Mouse (Mus musculus) urinary bladder, postnatal 0 days (tissue): ENCODE measurements around the gene Tmem222. TPM values are rescaled to one million over a fixed set of nuclear protein-coding genes. Genes with fewer than 3 reads are reported as not detected.

ENCODE experiments used
- polyA plus RNA-seq: library from polyadenylated mRNA; unstranded; fragments of >200 nt; fragmentation: Nextera tagmentation; extraction: Ambion mirVana; gene quantifications from 2 replicates; pipeline ENCODE4 v1.2.1, GENCODE M21; 2015

Gene Tmem222
- 62.5 and 67.5 TPM in 2 replicates for polyA plus RNA-seq

DNA sequence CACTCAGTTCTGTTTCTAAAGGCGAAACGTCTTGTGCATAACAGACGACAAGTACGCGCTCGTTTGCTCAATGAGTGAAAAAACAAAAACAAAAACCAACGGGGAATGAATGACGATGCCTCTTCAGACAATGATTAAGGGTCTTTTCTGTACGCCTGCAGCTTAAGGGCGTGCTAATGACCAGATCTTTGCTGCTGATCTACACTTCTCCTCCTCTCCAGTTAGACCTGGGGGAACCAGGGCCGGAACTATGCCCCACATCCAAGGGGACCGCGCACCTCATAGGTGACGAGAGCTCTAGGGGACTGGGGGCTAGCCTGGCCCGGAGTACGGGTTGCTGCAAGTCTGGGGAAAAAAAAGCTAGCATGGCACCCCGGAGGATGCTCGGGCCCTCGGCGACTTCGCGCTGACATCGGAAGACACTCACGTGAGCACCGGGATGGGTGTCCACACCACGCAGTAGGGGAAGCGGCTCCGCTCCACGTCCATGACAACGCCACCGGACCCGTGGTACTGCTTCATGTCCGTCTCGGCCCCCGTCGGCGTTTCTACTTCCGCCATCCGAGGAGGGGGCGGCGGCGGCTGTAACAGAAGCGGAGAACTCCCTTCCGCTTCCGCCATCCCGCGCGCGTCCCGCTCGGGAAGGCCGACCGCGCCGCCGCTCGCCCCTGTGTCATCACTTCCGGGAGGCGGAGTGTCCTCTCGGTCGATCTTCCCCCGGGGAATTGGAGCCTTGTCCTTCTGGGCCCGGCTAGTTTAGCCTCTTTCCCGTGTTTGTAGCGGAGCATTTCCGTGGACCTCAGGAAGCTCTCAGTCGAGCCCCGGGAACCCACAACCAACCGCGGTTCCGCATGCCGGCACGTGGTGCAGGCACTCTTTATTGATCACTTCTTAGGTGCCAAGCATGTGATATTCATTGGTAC lies at the start of gene Tmem222:
Tmem222 (minus strand) TSS at position 689 of the 923 bp plus-strand sequence.

GRCm38 (mm10) chr4:133262882-133263281 lies 14.7 kb downstream of the Tmem222 start, which contains the start of gene Sytl1:
TSS of gene Sytl1 (minus strand) at chr4:133263113.

DNA sequence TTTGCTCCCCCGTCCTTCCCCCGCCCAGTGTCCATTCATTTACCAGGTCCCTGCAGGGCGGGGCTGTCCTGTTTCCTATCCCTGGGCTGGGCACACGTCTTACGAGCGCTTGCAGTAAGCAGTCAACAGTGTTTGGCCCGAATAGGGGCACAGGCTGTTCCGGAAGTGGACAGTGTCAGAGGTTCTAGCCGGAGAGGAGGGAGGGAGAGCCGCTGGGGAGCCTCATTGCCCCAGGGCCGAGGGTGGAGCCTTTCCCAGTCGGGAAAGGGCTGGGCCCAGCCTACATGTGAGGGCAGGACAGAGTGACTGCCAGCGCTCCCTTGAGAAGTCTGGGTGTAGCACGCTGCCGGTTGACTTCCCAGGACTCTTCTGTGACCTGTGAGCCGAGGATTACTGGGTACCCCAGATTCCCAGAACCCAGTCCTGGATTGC lies 37.1 kb downstream of the Tmem222 start, which contains the start of gene Map3k6:
Map3k6 (plus strand) TSS at position 329 of the 432 bp plus-strand sequence.

Other genes starting within 250 kb of the Tmem222 start
- gene Wasf2, start 147.3 kb downstream of the Tmem222 start, polyA plus RNA-seq: 77.2 and 82.2 TPM in 2 replicates
- 0.72 and 0.94 TPM in 2 replicates for gene Cd164l2, start 65.7 kb downstream of the Tmem222 start, polyA plus RNA-seq
- gene Gpr3, start 65.3 kb downstream of the Tmem222 start, polyA plus RNA-seq: 0.30 and 0.36 TPM in 2 replicates
- gene Map3k6, start 37.0 kb downstream of the Tmem222 start, polyA plus RNA-seq: 11.5 and 13.7 TPM in 2 replicates
- 27.1 and 28.4 TPM in 2 replicates for gene Sytl1, start 14.7 kb downstream of the Tmem222 start, polyA plus RNA-seq
- 10.6 and 11.6 TPM in 2 replicates for gene Wdtc1, start 75.7 kb upstream of the Tmem222 start, polyA plus RNA-seq
- 5.8 and 6.5 TPM in 2 replicates for gene Slc9a1, start 91.9 kb upstream of the Tmem222 start, polyA plus RNA-seq
- gene Tent5b, start 202.3 kb upstream of the Tmem222 start, polyA plus RNA-seq: 54.5 and 66.4 TPM in 2 replicates
- 13.2 and 14.5 TPM in 2 replicates for gene Trnp1, start 220.8 kb upstream of the Tmem222 start, polyA plus RNA-seq
- 12.9 and 13.5 TPM in 2 replicates for gene Kdf1, start 241.2 kb upstream of the Tmem222 start, polyA plus RNA-seq